Mouse (Mus musculus) heart, adult 2 months (tissue): ENCODE results near the gene Adamts20. TPM values are rescaled to one million over a fixed set of nuclear protein-coding genes. Genes with fewer than 3 reads are reported as not detected.

Experiments used
- DNase-seq, 2 experiments: peaks; one replicate each; pipeline ENCODE4 v3.0.0; 2021
- H3K27ac ChIP-seq: fragments of 200-600 bp; 2 replicates; pipeline ENCODE4 v1.8.1; 2022
- H3K27me3 ChIP-seq: fragments of 200-500 bp; 2 replicates; pipeline ENCODE4 v1.6.1; 2012; ENCODE audit warnings: mild to moderate bottlenecking, low read length, inconsistent platforms, mixed read lengths; ENCODE audit not compliant: control insufficient read depth, insufficient read depth
- H3K36me3 ChIP-seq: fragments of 200-500 bp; 2 replicates; pipeline ENCODE4 v1.6.1; 2012; ENCODE audit warnings: low read length, inconsistent platforms; ENCODE audit not compliant: control insufficient read depth, insufficient read depth
- H3K4me1 ChIP-seq: fragments of 200-500 bp; 2 replicates; pipeline ENCODE4 v1.6.1; 2011; ENCODE audit warnings: low read length; ENCODE audit not compliant: control insufficient read depth, insufficient read depth
- H3K4me3 ChIP-seq: fragments of 200-600 bp; 2 replicates; pipeline ENCODE4 v1.8.1; 2022
- H3K79me2 ChIP-seq: fragments of 200-500 bp; replicated peaks from 2 replicates; pipeline ENCODE4 v1.6.1; 2012; ENCODE audit warnings: mild to moderate bottlenecking, inconsistent platforms, low read length, moderate library complexity, mixed read lengths; ENCODE audit not compliant: control insufficient read depth, insufficient read depth
- H3K9ac ChIP-seq: fragments of 200-500 bp; 2 replicates; pipeline ENCODE4 v1.6.1; 2012; ENCODE audit warnings: low read depth, mild to moderate bottlenecking, control low read depth, inconsistent platforms, low read length, mixed read lengths
- CTCF ChIP-seq: fragments of 200-600 bp; IDR thresholded peaks from 2 replicates; pipeline ENCODE4 v1.8.1; 2022; ENCODE audit warnings: antibody characterized with exemption, mild to moderate bottlenecking, moderate library complexity
- EP300 ChIP-seq: fragments of 200-500 bp; IDR thresholded peaks from 2 replicates; pipeline ENCODE4 v1.6.1; 2011; ENCODE audit warnings: low read depth, low read length, control low read depth; ENCODE audit not compliant: insufficient read depth
- POLR2A ChIP-seq: fragments of 200-500 bp; IDR thresholded peaks from 2 replicates; pipeline ENCODE4 v1.6.1; 2011; ENCODE audit warnings: mild to moderate bottlenecking, low read depth, low read length, control low read depth; ENCODE audit not compliant: insufficient read depth
- WGBS: fragments of 180-500 bp; shearing (Covaris S2); methylation state at CpG from one replicate; pipeline ENCODE4 v1.1.7; 2018; 5-methylcytosine and 5-hydroxymethylcytosine counted together
- intact Hi-C: fragments of 180-260 bp; cut with DNase I; formaldehyde crosslinking; loops from one replicate; pipeline ENCODE4 v1.15.1; 2025
- polyA plus RNA-seq: library from polyadenylated mRNA; depleted of rRNA; stranded (reverse); fragments of >200 nt; gene quantifications from 2 replicates; pipeline ENCODE4 v1.2.3, GENCODE M21; 2012; rRNA removed
- total RNA-seq, 2 experiments: library from RNA; stranded (reverse); gene quantifications; 2 replicates each; pipeline ENCODE4 v1.2.3; 2021

The Adamts20 gene
- total and polyA plus RNA-seq, 3 experiments, result 0.08 to 0.16 (median 0.09) TPM

GRCm38 (mm10) chr15:94236121-94236520 lies 229.1 kb downstream of the Adamts20 start:
- no peak overlapping the region for H3K27ac ChIP-seq
- H3K4me1 ChIP-seq, result no peaks in the 10 kb centered on the region
- TF ChIP-seq POLR2A (no peak), EP300 (no peak), CTCF (no peak)
- H3K79me2 ChIP-seq, result no peaks in the 10 kb centered on the region
- H3K36me3 ChIP-seq, result 0 out of 2 replicates have a peak, but pooled peaks cover 2% of the 10 kb centered on the region
- no peak overlapping the region for H3K9ac ChIP-seq
- WGBS, result 84% methylated on average over 3 of the region's 3 CpGs
- DNase-seq, result no peak
- H3K27me3 ChIP-seq, result no peaks in the 10 kb centered on the region
- H3K4me3 ChIP-seq, result no peak overlapping the region
- intact Hi-C loops, result no loop called here

DNA sequence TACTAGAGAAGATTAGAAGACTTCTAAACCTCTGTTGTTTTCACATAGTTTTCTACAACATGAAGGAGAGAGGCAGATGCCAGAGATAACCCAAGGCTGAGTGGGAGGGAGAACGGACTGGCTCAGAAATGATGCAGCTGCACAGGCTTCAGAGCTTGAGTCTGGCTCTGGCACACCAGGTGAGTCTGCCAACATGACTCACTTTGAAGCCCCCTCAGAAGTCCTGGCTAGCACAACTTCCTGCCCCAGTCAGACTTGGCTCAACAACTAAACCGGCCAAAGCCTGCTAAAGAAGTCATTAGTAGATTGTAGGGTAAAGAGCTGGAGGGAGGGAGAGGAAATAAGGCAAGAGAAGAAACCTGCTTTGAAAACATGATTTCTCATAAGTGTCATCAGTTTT lies 230.0 kb downstream of the Adamts20 start:
- no peak for DNase-seq
- H3K27me3 ChIP-seq, result no peaks in the 10 kb centered on the region
- no peak for TF ChIP-seq CTCF
- no peak overlapping the region for H3K9ac ChIP-seq
- H3K4me1 ChIP-seq, result no peaks in the 10 kb centered on the region
- H3K27ac ChIP-seq, result no peak overlapping the region
- intact Hi-C loops, result no loop called here
- H3K36me3 ChIP-seq, result 0 out of 2 replicates have a peak, but pooled peaks cover 2% of the 10 kb centered on the region
- no peak overlapping the region for H3K4me3 ChIP-seq
- H3K79me2 ChIP-seq, result no peaks in the 10 kb centered on the region
- WGBS, result 48% methylated on average over 2 of the region's 2 CpGs

GRCm38 (mm10) chr15:94231246-94231645 lies 234.0 kb downstream of the Adamts20 start:
- DNase-seq, result no peak
- intact Hi-C loops, result no loop called here
- Histone ChIP-seq H3K4me3 (no peak overlapping the region), H3K27ac (no peak overlapping the region), H3K36me3 (no peaks in the 10 kb centered on the region), H3K27me3 (no peaks in the 10 kb centered on the region), H3K4me1 (no peaks in the 10 kb centered on the region), H3K79me2 (no peaks in the 10 kb centered on the region), H3K9ac (no peak overlapping the region)
- TF ChIP-seq EP300 (no peak), CTCF (no peak), POLR2A (no peak)
- 32% methylated on average over 5 of the region's 5 CpGs for WGBS

- H3K27ac ChIP-seq, result no peak overlapping the region
- TF ChIP-seq CTCF, result no peak
- TF ChIP-seq EP300, result no peak
- no peak for TF ChIP-seq POLR2A
- peaks cover 3% of the 10 kb centered on the region for H3K4me1 ChIP-seq
- H3K79me2 ChIP-seq, result no peaks in the 10 kb centered on the region
- DNase-seq, result peak in 1 of 2 experiments; percentile 15
- H3K9ac ChIP-seq, result no peak overlapping the region
- intact Hi-C loops, result no loop called here
- no peaks in the 10 kb centered on the region for H3K36me3 ChIP-seq
- 75% methylated on average over 1 of the region's 1 CpGs for WGBS
- H3K27me3 ChIP-seq, result no peaks in the 10 kb centered on the region
- H3K4me3 ChIP-seq, result no peak overlapping the region
Observed at GRCm38 (mm10) chr15:94227388-94227787, 237.8 kb downstream of the Adamts20 start.

GRCm38 (mm10) chr15:94223101-94223500 lies 242.1 kb downstream of the Adamts20 start:
- intact Hi-C loops, result no loop called here
- TF ChIP-seq EP300 (no peak), CTCF (no peak)
- Histone ChIP-seq H3K27me3 (no peaks in the 10 kb centered on the region), H3K4me1 (peaks cover 7% of the 10 kb centered on the region), H3K4me3 (no peak overlapping the region), H3K79me2 (no peaks in the 10 kb centered on the region), H3K36me3 (no peaks in the 10 kb centered on the region), H3K27ac (no peak overlapping the region), H3K9ac (no peak overlapping the region)
- DNase-seq, result peak in 1 of 2 experiments; percentile 26
- 7% methylated on average over 8 of the region's 8 CpGs for WGBS

DNA sequence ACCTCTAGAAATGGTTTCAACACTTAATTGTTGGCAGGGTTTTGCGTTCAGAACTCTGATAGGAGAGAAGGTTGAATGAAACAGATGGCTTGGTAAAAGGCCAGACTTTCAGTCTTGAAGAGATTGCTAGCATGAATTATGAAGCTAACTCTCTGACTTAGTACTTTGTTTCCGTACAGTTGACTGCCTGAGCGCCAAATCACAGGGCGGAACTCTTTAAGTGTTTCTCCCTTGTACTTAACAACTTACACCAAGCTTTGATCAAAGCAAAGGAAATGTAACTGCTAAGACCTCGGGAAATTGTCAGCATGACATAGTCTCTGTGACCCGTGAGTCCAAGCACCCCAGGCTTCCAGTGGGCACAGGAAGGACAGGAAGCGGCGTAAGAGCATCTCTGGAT lies 244.5 kb downstream of the Adamts20 start:
- DNase-seq, result peak in 1 of 2 experiments; percentile 10
- Histone ChIP-seq H3K4me3 (no peak overlapping the region), H3K4me1 (peaks cover 7% of the 10 kb centered on the region), H3K36me3 (no peaks in the 10 kb centered on the region), H3K27ac (no peak overlapping the region), H3K9ac (no peak overlapping the region), H3K79me2 (no peaks in the 10 kb centered on the region), H3K27me3 (no peaks in the 10 kb centered on the region)
- TF ChIP-seq CTCF (no peak), POLR2A (no peak), EP300 (no peak)
- intact Hi-C loops, result no loop called here
- 31% methylated on average over 8 of the region's 8 CpGs for WGBS

Other genes with a start within 250 kb of the Adamts20 start
- 1 to 10 TPM; 1.3 to 2.0 TPM for gene Pus7l, start 78.1 kb upstream of the Adamts20 start, total RNA-seq
- gene Pus7l, start 78.1 kb upstream of the Adamts20 start, polyA plus RNA-seq, result 1.3 TPM in 2 replicates
- 1 to 10 TPM; 5.5 to 5.9 TPM for gene Irak4, start 78.2 kb upstream of the Adamts20 start, total RNA-seq
- gene Irak4, start 78.2 kb upstream of the Adamts20 start, polyA plus RNA-seq, result 2.6 and 3.3 TPM in 2 replicates
- 10 to 100 TPM; 12.8 to 18.1 TPM for gene Twf1, start 124.5 kb upstream of the Adamts20 start, total RNA-seq
- 10.1 and 16.0 TPM in 2 replicates for gene Twf1, start 124.5 kb upstream of the Adamts20 start, polyA plus RNA-seq
- gene Tmem117, start 163.8 kb upstream of the Adamts20 start, total RNA-seq, result 10 to 100 TPM; 12.5 to 12.6 TPM
- gene Tmem117, start 163.8 kb upstream of the Adamts20 start, polyA plus RNA-seq, result 3.0 and 7.4 TPM in 2 replicates